Mouse (Mus musculus): ENCODE data around the gene Gm11444.

Gm11444 gene

DNA sequence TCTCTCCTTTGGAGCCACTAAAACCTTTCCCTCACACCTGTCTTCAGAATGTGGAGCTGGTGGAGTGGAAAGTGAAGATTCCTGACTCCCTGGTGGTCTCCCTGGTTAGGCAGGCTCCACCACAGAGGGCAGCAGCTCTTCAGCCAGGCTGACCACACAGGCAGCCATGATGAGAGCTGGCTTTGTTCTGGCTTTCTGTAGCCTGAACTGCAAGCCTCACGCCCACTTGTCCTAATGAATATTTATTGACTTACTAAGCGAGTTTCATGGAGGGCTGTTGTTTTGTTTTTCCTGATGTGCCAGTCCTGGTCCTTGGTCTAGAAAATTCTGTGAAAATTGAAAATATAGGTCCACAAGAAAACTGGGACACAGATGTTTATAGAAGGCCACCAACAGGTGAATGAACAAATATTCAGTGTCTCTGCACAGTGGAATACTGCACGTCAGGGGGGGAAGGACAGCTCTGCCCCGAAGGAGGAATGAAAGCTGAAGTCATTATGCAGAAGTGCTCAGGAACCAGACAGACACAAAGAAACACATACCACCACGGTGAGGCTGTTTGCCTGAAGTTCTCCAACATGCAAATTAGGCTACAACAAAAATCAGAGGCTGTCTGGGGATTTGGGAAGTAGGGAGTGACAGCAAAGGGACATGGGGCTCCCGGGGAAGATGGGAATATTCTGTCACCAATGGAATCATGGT, 8.0 kb upstream of the Gm11444 start:
- no peak for DNase-seq (ENCODE audit: low read depth, low spot score)

DNA sequence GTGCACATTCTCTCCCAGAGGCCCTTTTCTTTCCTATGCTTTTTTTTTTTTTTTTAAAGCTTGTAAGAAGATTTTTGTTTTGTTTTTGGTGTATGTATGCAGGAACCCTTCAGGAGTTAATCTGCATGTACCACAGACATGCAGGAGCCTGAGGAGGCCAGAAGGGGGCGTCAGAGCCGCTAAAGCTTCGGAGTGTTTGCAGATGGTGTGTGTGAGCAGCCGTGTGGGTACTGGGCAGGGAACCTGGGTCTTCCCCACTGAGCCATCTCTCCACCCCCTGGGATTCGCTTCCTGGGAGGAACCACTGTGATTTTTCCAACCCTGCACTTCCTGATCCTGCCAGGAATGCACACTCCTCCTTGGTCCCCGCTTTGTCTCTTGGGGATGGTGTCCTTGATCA, 625 bp upstream of the Gm11444 start:
- no peak for DNase-seq (ENCODE audit: low read depth, low spot score)

DNA sequence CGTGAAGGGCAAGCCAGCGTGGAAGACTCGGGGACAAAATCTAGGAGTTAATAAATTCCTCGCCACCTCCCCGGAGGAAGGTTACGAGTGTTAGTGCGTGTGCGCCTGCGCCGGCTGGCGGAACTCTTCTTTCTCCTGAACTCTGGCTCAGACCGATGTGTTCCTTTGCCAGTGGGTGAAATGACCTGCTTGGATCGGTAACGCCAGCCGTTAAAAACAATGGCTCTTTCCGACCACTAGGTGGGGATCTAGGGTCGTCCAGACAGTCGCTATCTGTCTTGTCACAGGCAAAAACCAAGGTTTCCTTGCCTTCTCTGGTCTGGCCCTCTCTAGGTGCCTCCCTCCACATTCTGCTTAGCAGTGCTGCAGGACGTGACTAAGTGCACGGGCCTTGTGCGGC, 1.1 kb downstream of the Gm11444 start:
- peak; percentile 65 for DNase-seq (ENCODE audit: low read depth, low spot score)

DNA sequence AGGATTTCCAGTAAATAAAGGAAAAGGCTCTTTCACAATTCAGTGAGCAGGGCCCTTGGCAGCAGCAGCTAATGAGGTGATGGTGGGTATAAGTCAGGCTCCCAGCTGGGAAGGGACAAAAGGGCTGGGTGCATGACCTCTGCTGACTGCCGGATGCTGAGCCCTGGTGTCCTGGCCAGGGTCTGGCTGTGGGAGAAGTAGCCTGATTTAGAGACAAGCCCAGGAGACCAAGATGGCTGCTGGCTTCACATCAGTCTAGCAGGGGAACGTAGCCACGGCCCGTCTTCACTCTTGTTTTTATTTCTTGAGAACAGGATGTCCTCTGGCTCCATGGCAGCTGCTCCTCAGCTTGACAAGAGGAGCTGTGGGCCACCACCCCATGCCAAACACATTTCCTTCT, 3.6 kb downstream of the Gm11444 start:
- DNase-seq (ENCODE audit: low read depth, low spot score): no peak

DNA sequence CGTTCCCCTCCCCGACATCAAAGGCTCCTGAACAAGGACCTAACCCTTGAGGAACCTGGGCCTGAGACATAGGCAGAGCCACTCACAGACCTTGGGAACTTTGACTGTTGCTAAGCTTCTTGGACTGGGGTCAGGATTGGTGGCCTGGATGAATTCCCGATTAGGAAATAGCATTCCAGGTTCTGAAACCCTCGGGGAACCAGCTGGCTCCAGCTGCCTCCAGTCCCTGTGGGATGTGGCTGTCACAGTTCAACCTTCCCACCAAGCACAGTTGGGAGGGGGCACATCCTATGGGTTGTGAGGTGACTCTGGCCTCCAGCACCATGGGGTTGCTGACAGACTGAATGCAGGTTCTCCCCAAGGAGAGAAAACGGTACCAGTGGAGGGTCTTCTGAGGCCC, 4.2 kb downstream of the Gm11444 start:
- DNase-seq (ENCODE audit: low read depth, low spot score): no peak

DNA sequence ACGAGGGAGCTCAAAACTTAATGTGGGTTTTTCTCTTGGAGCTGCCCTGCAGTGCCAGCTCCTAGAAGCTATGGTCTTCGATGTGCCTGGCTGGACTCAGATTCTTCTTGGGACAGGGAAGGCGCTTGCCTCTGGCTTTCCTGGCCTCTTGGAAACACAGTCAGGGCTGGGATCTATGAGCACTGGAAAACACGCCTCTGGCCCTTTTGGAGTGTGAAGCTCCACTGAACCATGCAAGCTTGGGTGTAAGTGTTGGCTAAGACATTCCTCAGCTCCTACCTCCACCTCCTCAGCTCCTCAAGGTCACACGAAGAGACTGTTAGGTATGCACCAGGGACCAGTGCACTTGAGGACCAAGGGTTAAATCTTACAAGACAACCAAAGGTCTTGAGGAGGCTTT, 5.2 kb downstream of the Gm11444 start:
- no peak for DNase-seq (ENCODE audit: low read depth, low spot score)

DNA sequence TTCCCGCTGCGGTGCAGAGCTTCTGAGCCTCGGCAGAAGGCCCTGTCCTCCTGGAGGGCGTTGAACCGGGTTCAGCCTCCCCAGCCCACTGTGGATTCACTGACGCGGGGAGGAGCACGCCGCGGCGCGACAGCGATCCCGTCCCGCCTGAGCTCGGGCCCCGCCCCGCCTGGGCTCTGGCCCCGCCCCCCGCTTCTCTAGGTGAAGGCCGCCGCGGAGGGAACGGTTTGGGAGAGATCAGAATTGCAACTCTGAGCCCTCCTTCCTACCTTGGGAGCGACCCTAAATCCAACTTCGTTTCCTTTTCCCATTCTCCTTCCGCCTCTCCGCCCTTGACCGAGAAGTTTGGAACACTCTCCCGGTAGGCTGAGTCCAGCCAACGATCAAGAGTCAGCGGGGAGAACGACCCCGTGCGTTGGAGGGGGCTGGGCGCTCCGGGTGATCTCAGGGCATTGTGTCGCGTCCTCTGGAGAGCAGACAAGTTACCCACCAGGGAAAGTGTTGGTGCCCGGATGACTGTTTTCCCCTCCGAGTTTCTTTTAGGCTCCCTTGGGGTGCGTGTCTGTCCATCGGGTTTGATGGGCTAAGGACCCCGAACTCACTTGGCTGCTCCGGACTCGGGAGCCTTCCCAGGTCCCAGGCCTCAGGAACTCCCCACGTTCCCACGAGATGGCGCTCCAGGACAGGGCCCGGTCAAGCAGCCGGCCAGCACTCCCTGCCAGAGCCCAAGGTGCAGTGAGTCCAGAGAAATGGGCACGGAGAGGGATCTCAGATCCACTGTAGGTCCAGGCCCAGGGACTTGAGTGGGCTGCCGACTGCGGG, 5.8 kb downstream of the Gm11444 start:
- DNase-seq (ENCODE audit: low read depth, low spot score): peak; percentile 60

DNA sequence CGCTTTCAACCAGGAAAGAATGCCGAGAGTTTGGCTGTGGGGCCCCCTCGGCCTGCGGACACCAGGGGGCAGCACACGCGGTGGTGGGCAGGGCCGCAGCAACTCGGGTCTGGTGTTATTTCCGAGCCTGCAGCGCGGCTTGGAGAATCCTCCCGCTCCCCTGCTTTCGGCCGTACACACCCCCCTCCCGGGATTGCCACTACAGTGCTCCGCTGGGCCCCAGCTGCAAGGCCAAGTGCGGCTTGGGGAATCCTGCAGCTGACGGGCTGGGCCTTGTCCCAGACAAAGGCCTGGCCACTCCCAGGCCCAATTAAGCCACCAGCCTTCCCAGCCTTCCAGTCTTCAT, 6.8 kb downstream of the Gm11444 start:
- DNase-seq (ENCODE audit: low read depth, low spot score): peak; percentile 65

DNA sequence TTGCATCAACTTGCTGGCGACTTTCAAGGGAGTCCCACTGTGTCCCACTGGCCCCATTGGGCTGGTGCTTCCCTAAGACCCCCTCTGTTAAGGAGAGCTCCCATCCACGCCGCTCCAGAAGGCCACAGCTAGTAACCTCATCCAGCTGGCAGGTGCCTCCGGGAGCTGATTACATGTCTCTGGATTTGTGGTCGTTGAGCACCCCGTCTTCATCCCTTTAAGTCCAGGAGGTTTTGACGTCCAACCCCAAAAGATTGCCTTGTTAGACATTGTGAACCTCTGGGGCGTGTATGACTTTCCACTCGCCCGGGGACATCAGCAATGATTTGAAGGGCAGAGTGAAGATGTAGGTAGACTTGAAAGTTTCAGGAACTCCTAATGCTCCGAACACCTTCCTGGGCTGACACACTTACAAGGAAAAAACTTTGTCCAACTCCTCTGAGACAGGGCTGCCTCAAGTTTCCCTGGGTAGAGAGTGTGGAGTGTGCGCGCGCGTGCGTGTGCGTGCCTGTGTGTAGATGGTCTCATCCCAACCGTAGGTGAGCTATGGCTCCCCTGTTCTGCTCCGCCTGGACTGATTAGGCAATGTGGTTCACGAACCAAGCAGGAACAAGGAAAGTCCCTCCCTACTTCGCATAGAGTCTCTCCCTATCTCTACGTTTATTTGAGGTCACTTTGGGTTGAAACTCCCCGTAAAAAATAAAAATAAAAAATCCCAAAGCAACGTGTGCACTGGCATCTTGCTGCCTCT, 7.4 kb downstream of the Gm11444 start:
- no peak for DNase-seq (ENCODE audit: low read depth, low spot score)

DNA sequence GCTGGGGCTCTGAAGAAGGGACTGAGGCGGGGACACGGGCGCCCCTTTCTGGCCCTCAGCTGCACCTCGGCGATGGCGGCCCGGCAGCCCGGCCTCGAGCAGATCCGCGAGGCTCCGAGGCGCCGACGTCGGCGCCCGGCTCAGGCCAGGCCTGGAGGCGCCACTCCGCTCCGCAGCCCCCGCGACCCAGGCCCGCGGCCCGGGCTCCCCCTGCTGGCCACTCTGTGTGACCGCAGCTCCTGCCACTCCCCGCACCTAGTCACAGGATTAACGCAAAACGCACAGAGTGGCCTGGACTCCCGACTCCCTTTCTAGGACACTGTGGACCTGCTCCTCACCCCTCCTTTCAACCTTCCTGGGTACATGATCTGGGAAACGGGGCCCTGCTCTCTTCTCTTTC, 8.2 kb downstream of the Gm11444 start:
- peak; percentile 64 for DNase-seq (ENCODE audit: low read depth, low spot score)

DNA sequence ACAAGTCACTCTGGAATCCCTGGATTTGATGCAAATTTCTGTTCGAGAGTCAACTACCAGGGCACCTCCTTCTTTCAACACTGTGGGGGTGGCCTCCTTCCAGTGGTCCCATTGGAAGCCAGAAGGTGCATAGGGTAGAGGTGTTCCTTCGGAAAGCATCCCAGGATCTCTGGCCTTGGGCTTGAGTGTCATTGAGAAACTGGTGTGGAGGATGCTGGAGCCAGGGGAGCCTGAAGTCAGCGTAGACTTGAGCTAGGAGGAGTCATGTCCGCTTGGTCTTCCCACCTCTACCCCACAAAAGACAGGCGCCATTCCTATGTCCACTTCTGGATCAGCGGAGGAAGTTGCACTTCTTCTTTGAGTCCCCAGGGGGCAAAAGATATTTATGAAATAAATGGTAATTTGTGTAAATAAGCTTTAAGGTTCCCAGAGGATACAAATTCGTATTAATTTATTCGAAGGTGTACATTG, 8.9 kb downstream of the Gm11444 start:
- no peak for DNase-seq (ENCODE audit: low read depth, low spot score)

DNA sequence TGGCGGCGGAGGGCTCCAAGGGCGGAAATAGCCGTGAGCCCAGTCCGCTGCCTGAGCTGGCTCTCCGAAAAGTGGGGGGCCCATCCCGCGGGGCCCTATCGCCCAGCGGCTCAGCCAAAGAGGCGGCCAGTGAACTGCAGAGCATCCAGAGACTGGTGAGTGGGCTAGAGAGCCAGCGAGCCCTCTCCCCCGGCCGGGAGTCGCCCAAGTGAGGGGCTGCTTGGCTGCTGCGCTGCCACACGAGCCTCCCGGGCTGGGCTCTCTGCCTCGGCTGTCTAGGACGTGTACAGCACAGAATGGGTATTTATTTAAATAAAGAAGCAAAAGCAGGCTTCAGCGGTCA, 9.4 kb downstream of the Gm11444 start:
- no peak for DNase-seq (ENCODE audit: low read depth, low spot score)

DNA sequence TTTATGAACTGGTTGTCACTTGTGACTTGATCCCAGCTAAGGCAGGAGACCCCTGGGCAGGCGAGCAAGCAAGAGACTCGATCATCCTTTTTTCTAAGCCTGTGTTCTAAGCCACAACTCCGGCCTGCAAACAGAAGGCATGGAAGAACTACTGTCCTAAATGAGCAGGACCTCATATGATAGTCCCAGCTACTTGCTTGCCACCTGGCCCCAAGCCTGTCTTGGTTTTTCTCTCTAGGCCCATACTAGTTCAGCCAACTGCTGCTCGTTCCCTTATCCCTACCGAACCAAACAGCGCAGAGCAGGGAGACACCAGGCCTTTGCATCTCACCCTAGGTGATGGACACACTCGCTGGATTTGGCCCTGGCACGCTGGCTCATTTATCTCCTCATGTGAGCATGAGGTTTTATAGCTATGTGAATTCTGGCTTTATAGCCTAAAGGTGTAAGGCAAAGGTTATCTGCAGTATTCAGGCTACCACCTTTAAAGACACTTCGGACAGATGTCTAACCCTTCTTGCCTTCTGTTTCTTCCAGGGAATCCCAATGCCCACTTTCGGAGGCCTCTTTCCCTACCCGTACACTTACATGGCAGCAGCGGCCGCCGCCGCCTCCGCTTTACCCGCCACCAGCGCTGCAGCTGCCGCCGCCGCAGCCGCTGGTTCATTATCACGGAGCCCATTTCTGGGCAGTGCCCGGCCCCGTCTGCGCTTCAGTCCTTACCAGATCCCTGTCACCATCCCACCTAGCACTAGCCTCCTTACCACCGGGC, 9.9 kb downstream of the Gm11444 start:
- DNase-seq (ENCODE audit: low read depth, low spot score): no peak

DNA sequence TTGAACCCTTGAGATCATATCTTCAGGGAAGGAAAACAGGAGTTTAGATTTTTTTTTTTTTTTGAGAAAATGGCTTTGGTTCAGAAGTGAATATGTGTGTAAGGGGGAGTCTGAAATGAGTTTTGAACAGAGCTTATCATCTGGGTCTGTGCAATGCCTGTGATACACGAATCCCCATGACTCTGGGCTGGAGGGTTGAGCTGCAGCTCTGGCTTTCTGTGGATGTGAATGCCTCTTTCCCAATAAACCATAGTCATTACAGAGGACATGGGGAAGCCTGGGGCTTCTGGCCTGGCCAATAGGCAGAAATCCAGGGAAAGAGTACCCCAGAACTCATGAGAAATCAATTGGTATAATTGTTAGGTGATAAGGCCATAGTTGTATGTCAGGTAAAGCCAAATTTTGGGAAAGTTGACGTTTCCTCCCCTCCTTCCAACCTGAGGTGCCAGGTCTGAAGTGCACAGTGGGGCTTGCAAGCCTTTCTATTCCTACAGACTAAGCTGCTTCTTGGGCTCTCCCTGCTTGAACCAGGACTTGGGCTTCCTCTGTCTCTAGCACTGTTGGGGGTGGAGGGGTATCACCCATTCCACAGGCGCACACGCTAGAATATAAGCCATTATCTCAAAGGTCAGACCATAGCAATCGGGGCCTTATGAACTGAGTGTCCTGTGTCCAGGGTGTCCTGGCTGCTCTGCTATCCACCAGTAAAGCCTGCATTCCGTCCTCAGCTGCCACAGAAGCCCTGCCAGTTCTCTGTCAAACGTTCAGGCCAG, 10.7 kb downstream of the Gm11444 start:
- DNase-seq (ENCODE audit: low read depth, low spot score): no peak

DNA sequence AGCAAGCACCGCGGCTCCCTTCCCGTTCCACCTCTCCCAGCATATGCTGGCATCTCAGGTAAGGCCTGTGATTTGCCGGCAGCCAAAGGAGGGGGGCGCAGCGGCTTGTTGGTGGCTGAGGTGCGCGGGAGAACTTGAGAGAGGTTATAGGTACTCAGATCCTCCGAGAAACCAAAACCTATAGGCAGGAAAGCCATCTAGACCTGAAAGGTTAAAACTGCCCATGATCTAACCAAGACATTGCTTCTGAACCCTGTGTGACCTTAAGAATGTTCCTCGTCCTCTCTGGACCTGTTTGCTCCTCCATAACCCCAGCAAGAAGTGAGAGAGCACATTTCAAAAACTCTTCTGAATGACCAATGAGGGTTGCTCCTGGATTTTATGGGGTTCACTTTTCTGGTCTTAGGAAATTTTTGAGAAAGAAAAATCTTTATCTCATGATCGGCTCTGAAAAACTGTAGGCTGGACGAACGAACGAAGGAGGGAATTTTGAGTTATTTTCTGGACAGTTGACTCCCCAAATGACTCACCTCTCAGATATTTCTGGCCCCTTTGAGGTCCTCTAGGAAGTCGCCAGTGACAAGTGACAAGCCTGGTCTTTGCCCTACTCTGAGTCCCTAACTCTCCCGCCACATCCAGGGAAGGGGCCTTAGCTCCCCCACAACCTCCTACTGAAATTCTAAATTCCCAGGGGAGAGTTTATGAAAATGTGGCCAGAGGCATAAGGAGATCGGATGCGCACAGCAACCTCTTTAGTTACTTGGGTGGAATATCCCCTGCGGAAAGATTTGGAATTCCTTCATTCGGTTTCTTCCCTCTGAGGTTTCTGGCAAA, 11.5 kb downstream of the Gm11444 start:
- no peak for DNase-seq (ENCODE audit: low read depth, low spot score)

DNA sequence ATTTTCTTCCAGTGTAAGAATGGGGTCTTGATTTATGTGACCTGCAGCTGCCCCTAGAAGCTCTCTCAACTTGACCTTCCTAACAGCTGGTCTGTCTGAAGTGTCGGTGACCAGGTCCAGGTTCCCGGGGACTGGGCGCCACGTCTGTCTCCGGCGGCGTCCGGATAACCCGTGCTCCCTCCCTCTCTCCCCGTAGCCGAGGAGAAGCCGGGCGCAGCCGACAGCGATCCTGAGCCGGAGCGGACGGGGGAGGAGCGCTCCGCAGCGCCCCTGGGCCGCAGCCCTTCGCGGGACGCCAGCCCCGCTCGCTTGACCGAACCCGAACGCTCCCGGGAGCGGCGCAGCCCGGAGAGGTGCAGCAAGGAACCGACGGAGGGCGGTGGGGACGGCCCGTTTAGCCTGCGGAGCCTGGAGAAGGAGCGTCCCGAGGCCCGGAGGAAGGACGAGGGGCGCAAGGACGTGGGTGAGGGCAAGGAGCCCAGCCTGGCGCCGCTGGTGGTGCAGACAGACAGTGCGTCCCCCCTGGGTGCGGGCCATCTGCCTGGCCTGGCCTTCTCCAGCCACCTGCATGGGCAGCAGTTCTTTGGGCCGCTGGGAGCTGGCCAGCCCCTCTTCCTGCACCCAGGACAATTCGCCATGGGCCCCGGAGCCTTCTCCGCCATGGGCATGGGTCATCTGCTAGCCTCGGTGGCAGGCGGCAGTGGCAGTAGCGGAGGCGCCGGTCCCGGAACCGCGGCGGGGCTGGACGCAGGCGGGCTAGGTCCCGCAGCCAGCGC, 12.3 kb downstream of the Gm11444 start:
- DNase-seq (ENCODE audit: low read depth, low spot score): no peak

DNA sequence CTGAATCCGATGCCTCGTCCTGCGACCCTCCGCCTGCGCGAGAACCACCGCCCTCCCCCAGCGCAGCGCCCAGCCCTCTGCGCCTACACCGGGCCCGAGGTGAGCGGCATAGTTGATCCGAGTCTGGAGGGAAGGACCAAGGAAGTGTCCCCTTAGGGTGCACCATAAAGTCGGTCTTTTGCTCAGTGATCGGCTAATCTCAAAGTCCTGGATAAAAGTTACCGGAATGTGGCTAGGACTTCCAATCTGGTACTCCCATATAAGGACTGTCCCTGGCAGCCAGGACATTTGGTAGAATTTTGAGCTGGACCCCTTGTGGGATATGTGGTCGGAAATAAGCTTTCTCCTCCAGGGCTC, 12.9 kb downstream of the Gm11444 start:
- DNase-seq (ENCODE audit: low read depth, low spot score): no peak

DNA sequence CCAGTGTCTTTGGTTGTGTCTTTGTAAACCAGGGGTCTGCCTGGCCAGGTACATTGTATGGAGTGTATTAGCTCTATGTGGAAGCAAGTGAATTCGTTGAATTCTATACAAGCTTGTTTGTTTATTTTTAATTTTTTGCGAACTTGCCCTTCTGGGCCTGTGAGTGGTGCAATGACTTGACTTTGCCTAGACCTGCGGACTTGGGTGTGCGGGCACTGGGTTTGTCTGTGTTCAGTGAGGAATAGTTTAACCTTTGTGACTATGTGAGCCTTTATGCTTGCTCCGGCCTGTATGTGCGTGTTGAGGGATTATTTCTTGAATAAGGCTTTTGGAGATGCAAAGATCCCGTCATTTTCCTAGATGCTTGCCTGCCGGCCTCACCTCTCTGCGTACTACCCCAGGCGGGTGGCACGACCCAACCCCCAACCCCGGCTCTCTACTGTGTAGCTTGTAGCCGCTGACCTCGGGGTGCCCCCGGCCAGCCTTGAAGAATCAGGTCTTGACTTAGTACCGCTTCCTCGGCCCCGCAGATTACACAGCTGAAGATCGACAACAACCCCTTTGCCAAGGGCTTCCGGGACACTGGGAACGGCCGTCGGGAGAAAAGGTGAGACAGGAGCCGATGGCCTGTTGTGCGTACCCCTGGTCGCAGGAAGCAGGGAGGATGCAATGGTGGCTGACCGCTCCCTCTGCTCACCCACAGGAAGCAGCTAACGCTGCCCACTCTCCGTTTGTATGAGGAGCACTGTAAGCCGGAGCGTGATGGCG, 13.4 kb downstream of the Gm11444 start:
- DNase-seq (ENCODE audit: low read depth, low spot score): no peak
